Mouse (Mus musculus): ENCODE measurements at regions not wholly inside any gene's neighbourhood (a gene's known extent, or its start where the extent isn't known, plus 50 kb on each side); places are given as distances from the start of the nearest gene placed in this dataset.

DNA sequence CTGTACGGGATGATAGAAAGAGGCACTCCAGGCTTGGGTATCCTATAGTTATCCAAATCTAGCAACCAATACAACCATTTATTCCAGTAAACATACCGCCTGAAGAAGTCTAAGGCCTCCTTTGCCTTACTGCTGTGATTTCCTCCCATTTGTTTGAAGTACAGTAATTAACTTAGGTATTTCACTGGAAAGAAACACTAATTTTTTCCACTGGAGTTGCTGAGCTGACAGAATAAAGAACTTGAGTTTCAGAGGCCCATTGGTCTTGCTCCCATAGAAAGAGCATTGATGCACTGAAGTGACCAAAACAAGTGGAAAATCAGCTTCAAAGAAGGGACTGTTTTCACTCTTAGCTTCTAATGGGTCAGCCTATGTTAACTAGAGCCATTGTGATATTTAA is 1100.8 kb upstream of the Gm7489 start:
- no peak overlapping the region for H3K27ac ChIP-seq (ENCODE audit: control insufficient read depth, low read depth, low read length)
- no peak overlapping the region for H3K4me3 ChIP-seq (ENCODE audit: control insufficient read depth in 1 of 2, insufficient read depth in 1 of 2, low read depth in 2 of 2, low read length in 2 of 2)
- H3K36me3 ChIP-seq (ENCODE audit: control insufficient read depth in 1 of 2, insufficient read depth in 2 of 2, low read length in 2 of 2), result no peaks in the 10 kb centered on the region
- TF ChIP-seq MAX (IDR thresholded peaks at IDR 0.05; ENCODE audit: low read length) (no peak), HCFC1 (IDR thresholded peaks at IDR 0.05; ENCODE audit: low read depth, low read length) (no peak), MAZ (IDR thresholded peaks at IDR 0.05; ENCODE audit: low read depth, low read length) (no peak), MEF2A (IDR thresholded peaks at IDR 0.05; ENCODE audit: extremely low read depth, insufficient replicate concordance, low read depth, low read length, poor library complexity, severe bottlenecking) (no peak), NELFE (IDR thresholded peaks at IDR 0.05; ENCODE audit: low read depth, low read length) (no peak), KAT2A (conservative IDR thresholded peaks at IDR 0.05; ENCODE audit: low read depth, low read length) (no peak), USF1 (IDR thresholded peaks at IDR 0.05; ENCODE audit: low read depth, low read length) (no peak)
- H3K9ac ChIP-seq (ENCODE audit: control insufficient read depth, low read depth, low read length, poor library complexity, severe bottlenecking), result no peak overlapping the region
- H3K4me1 ChIP-seq (ENCODE audit: control insufficient read depth in 1 of 2, insufficient read depth in 2 of 2, low read length in 2 of 2), result no peaks in the 10 kb centered on the region
- no peaks in the 10 kb centered on the region; a peak in 1 of 4 replicates for H3K27me3 ChIP-seq (ENCODE audit: control insufficient read depth in 1 of 2, insufficient read depth in 2 of 2, low read length in 2 of 2)
- no peaks in the 10 kb centered on the region for H3K9me3 ChIP-seq (replicated peaks; ENCODE audit: insufficient read depth, low read length)
- DNase-seq (ENCODE audit: low read depth, low spot score), result no peak
- no peaks in the 10 kb centered on the region for H3K79me2 ChIP-seq (ENCODE audit: control insufficient read depth, insufficient read depth, low read length, poor library complexity)

- TF ChIP-seq MAFK (IDR thresholded peaks at IDR 0.05; ENCODE audit: borderline replicate concordance, low read depth, low read length) (no peak), ZMIZ1 (IDR thresholded peaks at IDR 0.05; ENCODE audit: low read depth, low read length) (no peak), EP300 (IDR thresholded peaks at IDR 0.05; ENCODE audit: low read depth in 1 of 2, low read length in 2 of 2) (no peak), CHD1 (IDR thresholded peaks at IDR 0.05; ENCODE audit: low read depth, low read length) (no peak), USF1 (IDR thresholded peaks at IDR 0.05; ENCODE audit: low read depth, low read length) (no peak), MYC (IDR thresholded peaks at IDR 0.05; ENCODE audit: low read depth, low read length) (no peak), GABPA (IDR thresholded peaks at IDR 0.05; ENCODE audit: low read depth, low read length) (no peak)
- DNase-seq (ENCODE audit: low read depth, low spot score), result no peak
- Histone ChIP-seq H3K4me1 (ENCODE audit: control insufficient read depth in 1 of 2, insufficient read depth in 2 of 2, low read length in 2 of 2) (no peaks in the 10 kb centered on the region), H3K4me3 (ENCODE audit: control insufficient read depth in 1 of 2, insufficient read depth in 1 of 2, low read depth in 2 of 2, low read length in 2 of 2) (no peak overlapping the region), H3K36me3 (ENCODE audit: control insufficient read depth in 1 of 2, insufficient read depth in 2 of 2, low read length in 2 of 2) (no peaks in the 10 kb centered on the region), H3K79me2 (ENCODE audit: control insufficient read depth, insufficient read depth, low read length, poor library complexity) (no peaks in the 10 kb centered on the region), H3K27ac (ENCODE audit: control insufficient read depth, low read depth, low read length) (no peak overlapping the region), H3K27me3 (ENCODE audit: control insufficient read depth in 1 of 2, insufficient read depth in 2 of 2, low read length in 2 of 2) (no peaks in the 10 kb centered on the region; a peak in 1 of 4 replicates), H3K9me3 (replicated peaks; ENCODE audit: insufficient read depth, low read length) (no peaks in the 10 kb centered on the region), H3K9ac (ENCODE audit: control insufficient read depth, low read depth, low read length, poor library complexity, severe bottlenecking) (no peak overlapping the region)
Observed at GRCm38 (mm10) chr15:52785196-52785595, 1099.5 kb upstream of the Gm7489 start.

- Histone ChIP-seq H3K27ac (ENCODE audit: control insufficient read depth, low read depth, low read length) (no peak overlapping the region), H3K79me2 (ENCODE audit: control insufficient read depth, insufficient read depth, low read length, poor library complexity) (no peaks in the 10 kb centered on the region), H3K27me3 (ENCODE audit: control insufficient read depth in 1 of 2, insufficient read depth in 2 of 2, low read length in 2 of 2) (no peaks in the 10 kb centered on the region; a peak in 1 of 4 replicates), H3K9me3 (replicated peaks; ENCODE audit: insufficient read depth, low read length) (no peaks in the 10 kb centered on the region), H3K4me1 (ENCODE audit: control insufficient read depth in 1 of 2, insufficient read depth in 2 of 2, low read length in 2 of 2) (no peaks in the 10 kb centered on the region), H3K4me3 (ENCODE audit: control insufficient read depth in 1 of 2, insufficient read depth in 1 of 2, low read depth in 2 of 2, low read length in 2 of 2) (no peak overlapping the region), H3K36me3 (ENCODE audit: control insufficient read depth in 1 of 2, insufficient read depth in 2 of 2, low read length in 2 of 2) (no peaks in the 10 kb centered on the region), H3K9ac (ENCODE audit: control insufficient read depth, low read depth, low read length, poor library complexity, severe bottlenecking) (no peak overlapping the region)
- DNase-seq (ENCODE audit: low read depth, low spot score), result no peak
- TF ChIP-seq GATA1 (IDR thresholded peaks at IDR 0.05; ENCODE audit: low read depth, low read length), result no peak
- no peak for TF ChIP-seq KAT2A (conservative IDR thresholded peaks at IDR 0.05; ENCODE audit: low read depth, low read length)
- TF ChIP-seq ZKSCAN1 (IDR thresholded peaks at IDR 0.05; ENCODE audit: low read depth, low read length), result no peak
- no peak for TF ChIP-seq ZNF384 (IDR thresholded peaks at IDR 0.05; ENCODE audit: low read depth, low read length)
- no peak for TF ChIP-seq SIN3A (IDR thresholded peaks at IDR 0.05; ENCODE audit: low read length)
- TF ChIP-seq POLR2AphosphoS5 (IDR thresholded peaks at IDR 0.05; ENCODE audit: borderline replicate concordance, low read depth, low read length), result no peak
Observed at GRCm38 (mm10) chr15:52785976-52786375, 1098.7 kb upstream of the Gm7489 start.

All from MEL (cell line).